Comparison of ENCODE assay signal across 8 mouse cellular contexts in the genomic region with DNA sequence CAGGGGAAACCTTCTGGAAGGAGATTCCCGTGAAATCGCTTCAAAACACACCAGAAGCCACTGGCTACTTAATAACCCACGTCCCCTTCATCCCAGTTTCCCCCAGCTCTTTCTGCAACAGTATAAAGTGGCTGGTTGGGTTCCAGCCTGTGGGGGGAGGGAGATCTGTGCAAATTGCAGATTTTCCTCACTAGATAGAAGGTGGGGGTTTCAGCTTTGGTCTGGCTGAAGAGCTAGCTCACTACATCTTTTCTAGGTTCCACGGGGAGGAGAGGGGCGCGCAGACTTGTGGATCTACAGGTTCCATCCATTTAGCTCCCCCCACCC. TPM values are rescaled to one million over a fixed set of nuclear protein-coding genes. Genes with fewer than 3 reads are reported as not detected.
DNase-seq lines count a peak whose midpoint lies in the region; ATAC-seq and TF ChIP-seq lines count a peak whose summit lies in the region.

No protein-coding gene starts in this region.

- no peak for DNase-seq in heart, postnatal 14 days
- DNase-seq in thymus, postnatal 0 days (ENCODE audit: low spot score), result peak; percentile 6
- no peak for DNase-seq in thymus, postnatal 25 days
- no peak for DNase-seq in adipocyte (ENCODE audit: low spot score)
- DNase-seq in left cerebral cortex, adult 9 months (ENCODE audit: low spot score in 2 of 2), result no peak

- 0 out of 2 replicates have a peak, but pooled peaks cover 6% of the 10 kb centered on the region for H3K27me3 ChIP-seq in heart, embryonic 12.5 days (replicated peaks)
- peaks cover 20% of the 10 kb centered on the region; the same call in 1 of the 2 replicates for H3K27me3 ChIP-seq in intestine, postnatal 0 days (replicated peaks; ENCODE audit: control insufficient read depth, insufficient read depth, low read length)
- peaks cover 9% of the 10 kb centered on the region; the same call in 1 of the 2 replicates for H3K27me3 ChIP-seq in neural tube, embryonic 14.5 days (ENCODE audit: control insufficient read depth, insufficient read depth, low read length)

- H3K4me1 ChIP-seq in heart, embryonic 12.5 days (replicated peaks), result peaks cover 14% of the 10 kb centered on the region; the same call in 1 of the 2 replicates
- no peaks in the 10 kb centered on the region for H3K4me1 ChIP-seq in intestine, postnatal 0 days (replicated peaks; ENCODE audit: control insufficient read depth, insufficient read depth, low read length)
- H3K4me1 ChIP-seq in neural tube, embryonic 14.5 days (ENCODE audit: control insufficient read depth, insufficient read depth, low read length), result peaks cover 7% of the 10 kb centered on the region; the same call in 1 of the 2 replicates

- peak overlapping the region; percentile 72 for H3K9ac ChIP-seq in heart, embryonic 12.5 days
- H3K9ac ChIP-seq in intestine, postnatal 0 days (ENCODE audit: low read depth, low read length), result no peak overlapping the region
- peak overlapping the region; percentile 59 for H3K9ac ChIP-seq in neural tube, embryonic 14.5 days (replicated peaks; ENCODE audit: low read depth, low read length)

- no peak overlapping the region for H3K27ac ChIP-seq in heart, embryonic 12.5 days (ENCODE audit: poor library complexity, severe bottlenecking)
- H3K27ac ChIP-seq in intestine, postnatal 0 days (ENCODE audit: low read depth, low read length), result no peak overlapping the region
- H3K27ac ChIP-seq in neural tube, embryonic 14.5 days (ENCODE audit: low read depth, low read length), result no peak overlapping the region

- peak overlapping the region; percentile 94 for H3K4me2 ChIP-seq in heart, embryonic 12.5 days
- peak overlapping the region; percentile 70 for H3K4me2 ChIP-seq in intestine, postnatal 0 days (replicated peaks; ENCODE audit: low read depth)
- peak overlapping the region; percentile 98 for H3K4me2 ChIP-seq in neural tube, embryonic 14.5 days (ENCODE audit: low read depth, low read length)

- no peaks in the 10 kb centered on the region for H3K36me3 ChIP-seq in heart, embryonic 12.5 days
- H3K36me3 ChIP-seq in intestine, postnatal 0 days (ENCODE audit: control insufficient read depth, insufficient read depth), result no peaks in the 10 kb centered on the region
- H3K36me3 ChIP-seq in neural tube, embryonic 14.5 days (ENCODE audit: control insufficient read depth, insufficient read depth, low read length), result no peaks in the 10 kb centered on the region

- intact Hi-C loops in heart, postnatal 14 days (cut with DNase I), result no loop called here

- WGBS in heart, embryonic 12.5 days, result 1% methylated on average over 6 of the region's 6 CpGs
- 0% methylated on average over 6 of the region's 6 CpGs for WGBS in intestine, postnatal 0 days
- whole genome bisulfite sequencing in neural tube, embryonic 14.5 days, result 0% methylated on average over 6 of the region's 6 CpGs

- TF ChIP-seq CTCF in intestine, postnatal 0 days (IDR thresholded peaks at IDR 0.05; ENCODE audit: low read depth), result no peak

- H3K9me3 ChIP-seq in heart, embryonic 12.5 days (replicated peaks), result no peaks in the 10 kb centered on the region
- H3K9me3 ChIP-seq in intestine, postnatal 0 days (ENCODE audit: control insufficient read depth), result no peaks in the 10 kb centered on the region
- H3K9me3 ChIP-seq in neural tube, embryonic 14.5 days (ENCODE audit: control insufficient read depth, low read length), result no peaks in the 10 kb centered on the region

- peak overlapping the region; percentile 63 for H3K4me3 ChIP-seq in heart, embryonic 12.5 days
- H3K4me3 ChIP-seq in intestine, postnatal 0 days (ENCODE audit: low read depth, low read length), result peak overlapping the region; percentile 45
- H3K4me3 ChIP-seq in neural tube, embryonic 14.5 days (ENCODE audit: low read depth, low read length), result peak overlapping the region; percentile 60

- peak; percentile 44; the same call in 1 of the 2 replicates for ATAC-seq in heart, embryonic 12.5 days (ENCODE audit: insufficient number of reproducible peaks, low FRiP score)
- no peak for ATAC-seq in intestine, postnatal 0 days
- peak; percentile 50 for ATAC-seq in neural tube, embryonic 14.5 days (ENCODE audit: low read depth)

RNA-seq across cellular contexts. Expression of gene Dock10, which starts 0.7 kb away (rescaled TPM):
- polyA plus RNA-seq in heart, embryonic 12.5 days (2016; fragmentation: Nextera tagmentation; extraction: Ambion mirVana), result 4.0 and 4.3 TPM in 2 replicates
- total RNA-seq in heart, postnatal 14 days (2021), result 1 to 10 TPM; 8.0 to 8.4 TPM
- 21.9 and 28.5 TPM in 2 replicates for polyA plus RNA-seq in thymus, postnatal 0 days (2015; fragmentation: Nextera tagmentation; extraction: Ambion mirVana)
- 2.1 and 2.5 TPM in 2 replicates for polyA plus RNA-seq in intestine, postnatal 0 days (2015; fragmentation: Nextera tagmentation; extraction: Ambion mirVana)
- polyA plus RNA-seq in neural tube, embryonic 14.5 days (2014; fragmentation: Nextera tagmentation; extraction: Ambion mirVana), result 8.3 and 9.1 TPM in 2 replicates
